Mouse (Mus musculus) forebrain, embryonic 11.5 days (tissue): ENCODE measurements around the gene Anxa6. TPM values are rescaled to one million over a fixed set of nuclear protein-coding genes. Genes with fewer than 3 reads are reported as not detected.

Source experiments
- ATAC-seq: fragments of 200-750 bp; cut with Nextera tagmentation; replicated peaks from 2 replicates; pipeline ENCODE4 v1.8.0; 2017; ENCODE audit warnings: moderate TSS enrichment; ENCODE audit not compliant: low FRiP score
- DNase-seq: peaks from one replicate; pipeline ENCODE4 v3.0.0-alpha.2; 2017; ENCODE audit warnings: low spot score
- H3K27ac ChIP-seq: fragments of 300-500 bp; sonication (generic); 2 replicates; pipeline ENCODE4 v1.5.1; 2014; ENCODE audit warnings: low read depth, low read length
- H3K27me3 ChIP-seq: fragments of 300-500 bp; sonication (generic); 2 replicates; pipeline ENCODE4 v1.6.1; 2014; ENCODE audit warnings: mild to moderate bottlenecking, low read length, mixed read lengths; ENCODE audit not compliant: control insufficient read depth, insufficient read depth
- H3K36me3 ChIP-seq: fragments of 300-500 bp; sonication (generic); 2 replicates; pipeline ENCODE4 v1.6.1; 2014; ENCODE audit warnings: mild to moderate bottlenecking, low read length, moderate library complexity, mixed read lengths; ENCODE audit not compliant: control insufficient read depth, insufficient read depth
- H3K4me1 ChIP-seq: fragments of 300-500 bp; sonication (generic); replicated peaks from 2 replicates; pipeline ENCODE4 v1.6.1; 2014; ENCODE audit warnings: low read length, mixed read lengths; ENCODE audit not compliant: control insufficient read depth, insufficient read depth
- H3K4me2 ChIP-seq: fragments of 300-500 bp; sonication (generic); 2 replicates; pipeline ENCODE4 v1.6.1; 2014; ENCODE audit warnings: low read depth, mild to moderate bottlenecking, low read length, moderate library complexity, mixed read lengths; ENCODE audit not compliant: severe bottlenecking
- H3K4me3 ChIP-seq: fragments of 300-500 bp; sonication (generic); 2 replicates; pipeline ENCODE4 v1.5.1; 2014; ENCODE audit warnings: low read depth, low read length
- H3K9ac ChIP-seq: fragments of 300-500 bp; sonication (generic); 2 replicates; pipeline ENCODE4 v1.6.1; 2014; ENCODE audit warnings: low read length
- H3K9me3 ChIP-seq: fragments of 300-500 bp; sonication (generic); 2 replicates; pipeline ENCODE4 v1.6.1; 2016; ENCODE audit warnings: low read length, mixed read lengths; ENCODE audit not compliant: control insufficient read depth
- WGBS: fragments of 180-500 bp; shearing (Covaris S2); extraction: QIAGEN DNeasy Blood & Tissue Kit; methylation state at CpG from one replicate; pipeline ENCODE4 v1.1.7; 2014; 5-methylcytosine and 5-hydroxymethylcytosine counted together
- polyA plus RNA-seq: library from polyadenylated mRNA; unstranded; fragments of >200 nt; fragmentation: Nextera tagmentation; extraction: Ambion mirVana; gene quantifications from 2 replicates; pipeline ENCODE4 v1.2.1, GENCODE M21; 2014

The Anxa6 gene
- polyA plus RNA-seq, 1 experiment from 2014 or later = 59.6 TPM

GRCm38 (mm10) chr11:55016758-55017157 lies 16.5 kb downstream of the Anxa6 start:
- no peak overlapping the region for H3K9ac ChIP-seq
- H3K4me1 ChIP-seq = no peaks in the 10 kb centered on the region
- 60% methylated on average over 1 of the region's 1 CpGs for WGBS
- H3K36me3 ChIP-seq = no peaks in the 10 kb centered on the region
- H3K27ac ChIP-seq = no peak overlapping the region
- H3K4me2 ChIP-seq = no peak overlapping the region
- ATAC-seq = no peak
- H3K27me3 ChIP-seq = no peaks in the 10 kb centered on the region
- H3K9me3 ChIP-seq = no peaks in the 10 kb centered on the region
- H3K4me3 ChIP-seq = no peak overlapping the region
- no peak for DNase-seq

GRCm38 (mm10) chr11:55015831-55016241 lies 17.4 kb downstream of the Anxa6 start:
- 70% methylated on average over 9 of the region's 9 CpGs for WGBS
- Histone ChIP-seq H3K9ac (no peak overlapping the region), H3K4me3 (no peak overlapping the region), H3K9me3 (no peaks in the 10 kb centered on the region), H3K4me1 (no peaks in the 10 kb centered on the region), H3K27ac (no peak overlapping the region), H3K4me2 (no peak overlapping the region), H3K36me3 (no peaks in the 10 kb centered on the region), H3K27me3 (no peaks in the 10 kb centered on the region)
- no peak for ATAC-seq
- DNase-seq = no peak

GRCm38 (mm10) chr11:55015264-55015663 lies 18.0 kb downstream of the Anxa6 start:
- Histone ChIP-seq H3K27ac (no peak overlapping the region), H3K4me3 (no peak overlapping the region), H3K4me2 (no peak overlapping the region), H3K4me1 (no peaks in the 10 kb centered on the region), H3K27me3 (no peaks in the 10 kb centered on the region), H3K9me3 (no peaks in the 10 kb centered on the region), H3K36me3 (no peaks in the 10 kb centered on the region), H3K9ac (no peak overlapping the region)
- WGBS = 84% methylated on average over 3 of the region's 3 CpGs
- DNase-seq (no peak), ATAC-seq (no peak)

- Histone ChIP-seq H3K27me3 (no peaks in the 10 kb centered on the region), H3K9ac (no peak overlapping the region), H3K4me1 (no peaks in the 10 kb centered on the region), H3K4me2 (no peak overlapping the region), H3K27ac (no peak overlapping the region), H3K9me3 (no peaks in the 10 kb centered on the region), H3K36me3 (no peaks in the 10 kb centered on the region), H3K4me3 (no peak overlapping the region)
- ATAC-seq = no peak
- WGBS = 73% methylated on average over 6 of the region's 6 CpGs
- no peak for DNase-seq
Measured at GRCm38 (mm10) chr11:55013802-55014201, 19.4 kb downstream of the Anxa6 start.

- Histone ChIP-seq H3K4me2 (no peak overlapping the region), H3K4me3 (no peak overlapping the region), H3K27me3 (no peaks in the 10 kb centered on the region), H3K9ac (no peak overlapping the region), H3K4me1 (no peaks in the 10 kb centered on the region), H3K9me3 (no peaks in the 10 kb centered on the region), H3K27ac (no peak overlapping the region), H3K36me3 (no peaks in the 10 kb centered on the region)
- no peak for DNase-seq
- WGBS = 78% methylated on average over 5 of the region's 5 CpGs
- no peak for ATAC-seq
Measured at GRCm38 (mm10) chr11:55012551-55013521, 20.4 kb downstream of the Anxa6 start.

- WGBS = 92% methylated on average over 3 of the region's 3 CpGs
- H3K9me3 ChIP-seq = no peaks in the 10 kb centered on the region
- no peak overlapping the region for H3K9ac ChIP-seq
- H3K27ac ChIP-seq = no peak overlapping the region
- no peak overlapping the region for H3K4me2 ChIP-seq
- no peak for DNase-seq
- H3K36me3 ChIP-seq = no peaks in the 10 kb centered on the region
- H3K27me3 ChIP-seq = no peaks in the 10 kb centered on the region
- no peaks in the 10 kb centered on the region for H3K4me1 ChIP-seq
- ATAC-seq = no peak
- no peak overlapping the region for H3K4me3 ChIP-seq
Measured at GRCm38 (mm10) chr11:55011440-55011839, 21.8 kb downstream of the Anxa6 start.

GRCm38 (mm10) chr11:55008230-55008629 lies 25.0 kb downstream of the Anxa6 start:
- H3K4me3 ChIP-seq = no peak overlapping the region
- H3K36me3 ChIP-seq = no peaks in the 10 kb centered on the region
- H3K27ac ChIP-seq = no peak overlapping the region
- H3K9me3 ChIP-seq = no peaks in the 10 kb centered on the region
- no peak overlapping the region for H3K4me2 ChIP-seq
- H3K4me1 ChIP-seq = no peaks in the 10 kb centered on the region
- H3K9ac ChIP-seq = no peak overlapping the region
- ATAC-seq = no peak
- DNase-seq = no peak
- H3K27me3 ChIP-seq = no peaks in the 10 kb centered on the region
- 83% methylated on average over 6 of the region's 6 CpGs for WGBS

GRCm38 (mm10) chr11:55005684-55006083 lies 27.6 kb downstream of the Anxa6 start:
- DNase-seq (no peak), ATAC-seq (no peak)
- peaks cover 3% of the 10 kb centered on the region; the same call in 1 of the 2 replicates for H3K9me3 ChIP-seq
- H3K9ac ChIP-seq = no peak overlapping the region
- no peaks in the 10 kb centered on the region for H3K27me3 ChIP-seq
- 85% methylated on average over 5 of the region's 5 CpGs for WGBS
- no peak overlapping the region for H3K4me3 ChIP-seq
- no peaks in the 10 kb centered on the region for H3K36me3 ChIP-seq
- H3K4me2 ChIP-seq = no peak overlapping the region
- no peak overlapping the region for H3K27ac ChIP-seq
- no peaks in the 10 kb centered on the region for H3K4me1 ChIP-seq
